In the genomic region with DNA sequence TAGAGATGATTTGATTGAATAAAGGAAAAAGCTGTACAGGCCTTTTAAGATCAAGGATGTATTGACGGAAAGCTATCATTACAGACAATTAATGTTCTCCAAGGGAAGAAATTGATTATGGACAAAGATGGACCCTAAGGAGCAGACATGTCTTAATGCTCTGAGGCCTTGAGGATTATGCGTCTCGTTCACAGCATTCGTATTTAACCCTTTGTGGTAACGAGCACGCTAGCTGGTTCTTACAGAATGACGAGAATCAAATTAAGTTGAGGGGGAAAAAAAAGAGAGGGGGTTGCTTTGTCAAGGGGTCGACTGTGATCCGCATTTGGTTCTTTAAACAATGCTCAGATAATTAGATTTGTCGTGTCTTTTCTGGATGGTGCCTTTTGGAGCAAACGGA, we compare ENCODE assay signal across 19 mouse cellular contexts.
DNase-seq lines count a peak whose midpoint lies in the region; ATAC-seq lines count a peak whose summit lies in the region.
"Had no signal": no experiment of that assay in that cellular context is flagged by ENCODE, and none has a peak within 500 bp of the region (broad histone marks: within the 10 kb centered on the region; RNA-seq: fewer than 3 reads in every experiment).

No protein-coding gene starts in this region.

- peaks cover 10% of the 10 kb centered on the region; the same call in 1 of the 2 replicates for H3K27me3 ChIP-seq in hindbrain, embryonic 13.5 days
- no peaks in the 10 kb centered on the region for H3K27me3 ChIP-seq in hindbrain, embryonic 11.5 days (ENCODE audit: control insufficient read depth, insufficient read depth, low read length)
- no peaks in the 10 kb centered on the region for H3K27me3 ChIP-seq in midbrain, embryonic 14.5 days (ENCODE audit: control insufficient read depth, insufficient read depth, low read length)
- no peaks in the 10 kb centered on the region for H3K27me3 ChIP-seq in midbrain, embryonic 16.5 days (ENCODE audit: control insufficient read depth, insufficient read depth, low read depth, low read length)
- H3K27me3 ChIP-seq: embryonic facial prominence, embryonic 12.5 days; heart, embryonic 15.5 days had no signal

- no peak for ATAC-seq in hindbrain, embryonic 13.5 days (ENCODE audit: low FRiP score)
- ATAC-seq in hindbrain, embryonic 11.5 days (ENCODE audit: low FRiP score), result no peak
- ATAC-seq in midbrain, embryonic 14.5 days (ENCODE audit: low FRiP score, low TSS enrichment), result no peak
- no peak for ATAC-seq in midbrain, embryonic 16.5 days
- ATAC-seq: hindbrain, embryonic 16.5 days had no signal

- H3K9me3 ChIP-seq in hindbrain, embryonic 13.5 days, result no peaks in the 10 kb centered on the region
- no peaks in the 10 kb centered on the region for H3K9me3 ChIP-seq in hindbrain, embryonic 11.5 days (ENCODE audit: control insufficient read depth, low read length)
- no peaks in the 10 kb centered on the region for H3K9me3 ChIP-seq in midbrain, embryonic 14.5 days (ENCODE audit: control insufficient read depth, low read length)
- no peaks in the 10 kb centered on the region for H3K9me3 ChIP-seq in midbrain, embryonic 16.5 days (replicated peaks; ENCODE audit: control insufficient read depth, low read length, poor library complexity, severe bottlenecking)
- H3K9me3 ChIP-seq: embryonic facial prominence, embryonic 12.5 days; heart, embryonic 15.5 days had no signal

- H3K36me3 ChIP-seq in hindbrain, embryonic 13.5 days, result no peaks in the 10 kb centered on the region
- H3K36me3 ChIP-seq in hindbrain, embryonic 11.5 days (ENCODE audit: control insufficient read depth, insufficient read depth, low read length), result no peaks in the 10 kb centered on the region
- no peaks in the 10 kb centered on the region for H3K36me3 ChIP-seq in midbrain, embryonic 14.5 days (ENCODE audit: control insufficient read depth, insufficient read depth, low read length)
- H3K36me3 ChIP-seq in midbrain, embryonic 16.5 days (ENCODE audit: control insufficient read depth, insufficient read depth, low read length), result no peaks in the 10 kb centered on the region
- H3K36me3 ChIP-seq: embryonic facial prominence, embryonic 12.5 days; heart, embryonic 15.5 days had no signal

- DNase-seq in hindbrain, embryonic 11.5 days (ENCODE audit: low spot score), result no peak
- DNase-seq in midbrain, embryonic 14.5 days, result peak; percentile 58
- DNase-seq in retina, embryonic 14.5 days (ENCODE audit: low spot score), result peak; percentile 23
- no peak for DNase-seq in heart, adult 18-20 months
- DNase-seq: adrenal gland, adult 8-10 months; adrenal gland, postnatal 36 days; cerebellum, adult 11-12 months; cerebellum, adult 9-10 months; cerebellum, postnatal 25 days; gastrocnemius, postnatal 10 days; heart, adult 2 months; heart, postnatal 14 days; kidney, adult 11 months had no signal

- H3K4me2 ChIP-seq in hindbrain, embryonic 13.5 days, result peak overlapping the region; percentile 1; the same call in 1 of the 2 replicates
- no peak overlapping the region for H3K4me2 ChIP-seq in hindbrain, embryonic 11.5 days (replicated peaks; ENCODE audit: low read depth, low read length)
- no peak overlapping the region for H3K4me2 ChIP-seq in midbrain, embryonic 14.5 days (ENCODE audit: low read length)
- no peak overlapping the region for H3K4me2 ChIP-seq in midbrain, embryonic 16.5 days (ENCODE audit: low read length)
- H3K4me2 ChIP-seq: embryonic facial prominence, embryonic 12.5 days; heart, embryonic 11.5 days; heart, embryonic 15.5 days had no signal

- peaks cover 15% of the 10 kb centered on the region for H3K4me1 ChIP-seq in hindbrain, embryonic 13.5 days (replicated peaks)
- H3K4me1 ChIP-seq in hindbrain, embryonic 11.5 days (replicated peaks; ENCODE audit: control insufficient read depth, insufficient read depth, low read length), result no peaks in the 10 kb centered on the region
- peaks cover 17% of the 10 kb centered on the region for H3K4me1 ChIP-seq in midbrain, embryonic 14.5 days (ENCODE audit: control insufficient read depth, insufficient read depth, low read length)
- H3K4me1 ChIP-seq in midbrain, embryonic 16.5 days (ENCODE audit: control insufficient read depth, insufficient read depth, low read length), result peaks cover 17% of the 10 kb centered on the region
- H3K4me1 ChIP-seq: embryonic facial prominence, embryonic 12.5 days; heart, embryonic 15.5 days had no signal

- H3K9ac ChIP-seq in hindbrain, embryonic 13.5 days, result no peak overlapping the region
- no peak overlapping the region for H3K9ac ChIP-seq in hindbrain, embryonic 11.5 days (ENCODE audit: low read depth, low read length)
- no peak overlapping the region for H3K9ac ChIP-seq in midbrain, embryonic 14.5 days (replicated peaks; ENCODE audit: low read length)
- no peak overlapping the region for H3K9ac ChIP-seq in midbrain, embryonic 16.5 days (ENCODE audit: low read depth, low read length)
- H3K9ac ChIP-seq: embryonic facial prominence, embryonic 12.5 days; heart, embryonic 15.5 days had no signal

- no peak overlapping the region for H3K4me3 ChIP-seq in hindbrain, embryonic 13.5 days
- H3K4me3 ChIP-seq in hindbrain, embryonic 11.5 days (ENCODE audit: low read depth, low read length), result no peak overlapping the region
- H3K4me3 ChIP-seq in midbrain, embryonic 14.5 days (replicated peaks; ENCODE audit: low read depth, low read length), result no peak overlapping the region
- H3K4me3 ChIP-seq in midbrain, embryonic 16.5 days (ENCODE audit: low read depth, low read length), result no peak overlapping the region
- H3K4me3 ChIP-seq: embryonic facial prominence, embryonic 12.5 days; heart, adult 2 months; heart, embryonic 15.5 days had no signal

- 46% methylated on average over 11 of the region's 11 CpGs for WGBS in hindbrain, embryonic 13.5 days
- WGBS in hindbrain, embryonic 11.5 days, result 70% methylated on average over 11 of the region's 11 CpGs
- WGBS in midbrain, embryonic 14.5 days, result 29% methylated on average over 11 of the region's 11 CpGs
- 26% methylated on average over 11 of the region's 11 CpGs for WGBS in midbrain, embryonic 16.5 days

- H3K27ac ChIP-seq in hindbrain, embryonic 13.5 days, result no peak overlapping the region
- H3K27ac ChIP-seq in hindbrain, embryonic 11.5 days (ENCODE audit: low read depth, low read length), result no peak overlapping the region
- H3K27ac ChIP-seq in midbrain, embryonic 14.5 days (replicated peaks; ENCODE audit: low read depth, low read length), result no peak overlapping the region
- H3K27ac ChIP-seq in midbrain, embryonic 16.5 days (ENCODE audit: low read length), result no peak overlapping the region
- H3K27ac ChIP-seq: embryonic facial prominence, embryonic 12.5 days; heart, adult 2 months; heart, embryonic 15.5 days had no signal

Comparison
In these comparisons a context has a peak if more than half of its experiments do, and no peak if none do; other contexts are left out.
1. DNase-seq: peak in midbrain, embryonic 14.5 days (single experiment) and retina, embryonic 14.5 days (single experiment); none in hindbrain, embryonic 11.5 days (single experiment) and heart, adult 18-20 months (0 of 2).